Mouse (Mus musculus) embryonic facial prominence, embryonic 15.5 days (tissue): ENCODE data around the gene Pccb. TPM values are rescaled to one million over a fixed set of nuclear protein-coding genes. Genes with fewer than 3 reads are reported as not detected.

Experiments
- ATAC-seq: fragments of 200-750 bp; cut with Nextera tagmentation; 2 replicates; pipeline ENCODE4 v1.8.0; 2017; ENCODE audit warnings: low read depth, moderate TSS enrichment; ENCODE audit not compliant: insufficient number of reproducible peaks, low FRiP score, low TSS enrichment
- H3K27ac ChIP-seq: fragments of 300-500 bp; sonication (generic); replicated peaks from 2 replicates; pipeline ENCODE4 v1.5.1; 2015; ENCODE audit warnings: mild to moderate bottlenecking, inconsistent platforms
- H3K27me3 ChIP-seq: fragments of 300-500 bp; sonication (generic); 2 replicates; pipeline ENCODE4 v1.6.1; 2015; ENCODE audit warnings: inconsistent platforms
- H3K36me3 ChIP-seq: fragments of 300-500 bp; sonication (generic); 2 replicates; pipeline ENCODE4 v1.6.1; 2015; ENCODE audit warnings: mild to moderate bottlenecking, inconsistent platforms
- H3K4me1 ChIP-seq: fragments of 300-500 bp; sonication (generic); 2 replicates; pipeline ENCODE4 v1.6.1; 2015; ENCODE audit warnings: inconsistent platforms
- H3K4me2 ChIP-seq: fragments of 300-500 bp; sonication (generic); replicated peaks from 2 replicates; pipeline ENCODE4 v1.6.1; 2015; ENCODE audit warnings: mild to moderate bottlenecking, inconsistent platforms
- H3K4me3 ChIP-seq: fragments of 300-500 bp; sonication (generic); replicated peaks from 2 replicates; pipeline ENCODE4 v1.5.1; 2015; ENCODE audit warnings: mild to moderate bottlenecking, inconsistent platforms
- H3K9ac ChIP-seq: fragments of 300-500 bp; sonication (generic); 2 replicates; pipeline ENCODE4 v1.6.1; 2015; ENCODE audit warnings: inconsistent platforms
- H3K9me3 ChIP-seq: fragments of 300-500 bp; sonication (generic); replicated peaks from 2 replicates; pipeline ENCODE4 v1.6.1; 2016; ENCODE audit warnings: inconsistent platforms
- WGBS: fragments of 180-500 bp; shearing (Covaris S2); methylation state at CpG from one replicate; pipeline ENCODE4 v1.1.7; 2015; 5-methylcytosine and 5-hydroxymethylcytosine counted together
- polyA plus RNA-seq: library from polyadenylated mRNA; unstranded; fragments of >200 nt; fragmentation: Nextera tagmentation; extraction: Ambion mirVana; gene quantifications from 2 replicates; pipeline ENCODE4 v1.2.1, GENCODE M21; 2015

Gene Pccb
- polyA plus RNA-seq, result 24.7 and 24.9 TPM in 2 replicates

- WGBS, result under 1% methylated on average over 60 of the region's 61 CpGs
- no peaks in the 10 kb centered on the region for H3K27me3 ChIP-seq
- H3K36me3 ChIP-seq, result peaks cover 7% of the 10 kb centered on the region; the same call in 1 of the 2 replicates
- ATAC-seq, result peak; percentile 99
- peak within 1 kb of the TSS; percentile 64 for H3K4me3 ChIP-seq
- H3K4me2 ChIP-seq, result peak within 1 kb of the TSS; percentile 61
- H3K27ac ChIP-seq, result peak within 1 kb of the TSS; percentile 99
- peak within 1 kb of the TSS; percentile 65 for H3K9ac ChIP-seq
- peaks cover 10% of the 10 kb centered on the region; the same call in 1 of the 2 replicates for H3K4me1 ChIP-seq
- H3K9me3 ChIP-seq, result no peaks in the 10 kb centered on the region
Measured at GRCm38 (mm10) chr9:101034448-101035098, at the start of gene Pccb. Gene Pccb, minus strand, starts transcription at chr9:101034898.

- 93% methylated on average over 3 of the region's 3 CpGs for WGBS
- Histone ChIP-seq H3K9me3 (no peaks in the 10 kb centered on the region), H3K4me3 (no peak overlapping the region), H3K9ac (no peak overlapping the region), H3K4me2 (no peak overlapping the region), H3K27me3 (no peaks in the 10 kb centered on the region), H3K4me1 (peaks cover 16% of the 10 kb centered on the region), H3K27ac (no peak overlapping the region), H3K36me3 (0 out of 2 replicates have a peak, but pooled peaks cover 3% of the 10 kb centered on the region)
- no peak for ATAC-seq
Measured at GRCm38 (mm10) chr9:101083728-101084127, 49.0 kb upstream of the Pccb start.

GRCm38 (mm10) chr9:101080046-101080685, 45.5 kb upstream of the Pccb start:
- WGBS, result 76% methylated on average over 3 of the region's 3 CpGs
- Histone ChIP-seq H3K27me3 (no peaks in the 10 kb centered on the region), H3K9me3 (no peaks in the 10 kb centered on the region), H3K4me1 (peaks cover 26% of the 10 kb centered on the region), H3K4me3 (no peak overlapping the region), H3K9ac (no peak overlapping the region), H3K4me2 (no peak overlapping the region), H3K36me3 (0 out of 2 replicates have a peak, but pooled peaks cover 3% of the 10 kb centered on the region), H3K27ac (no peak overlapping the region)
- ATAC-seq, result no peak

DNA sequence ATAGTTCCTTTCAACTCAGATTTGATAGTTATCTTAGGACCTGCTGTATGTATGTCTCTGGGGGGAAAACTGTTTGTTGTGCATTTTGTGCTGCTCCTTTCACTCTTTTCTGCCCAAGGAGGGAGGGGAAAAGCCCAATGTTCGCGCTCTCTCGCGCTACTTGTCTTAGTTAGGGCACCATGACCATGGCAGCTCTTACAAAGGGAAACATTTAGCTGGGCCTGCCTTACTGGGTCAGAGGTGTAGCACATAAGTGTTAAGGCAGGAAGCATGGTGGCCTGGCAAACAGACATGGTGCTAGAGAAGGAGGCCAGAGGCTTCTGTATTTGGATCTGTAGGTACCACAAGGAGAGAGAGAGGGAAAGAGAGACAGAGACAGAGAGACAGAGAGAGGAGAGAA, 43.9 kb upstream of the Pccb start:
- Histone ChIP-seq H3K4me2 (peak overlapping the region; percentile 38), H3K27ac (no peak overlapping the region), H3K27me3 (no peaks in the 10 kb centered on the region), H3K36me3 (0 out of 2 replicates have a peak, but pooled peaks cover 1% of the 10 kb centered on the region), H3K9ac (no peak overlapping the region), H3K4me1 (peaks cover 26% of the 10 kb centered on the region), H3K9me3 (no peaks in the 10 kb centered on the region), H3K4me3 (peak overlapping the region; percentile 22)
- 75% methylated on average over 4 of the region's 4 CpGs for WGBS
- no peak for ATAC-seq

- H3K27me3 ChIP-seq, result no peaks in the 10 kb centered on the region
- H3K36me3 ChIP-seq, result no peaks in the 10 kb centered on the region
- peaks cover 28% of the 10 kb centered on the region for H3K4me1 ChIP-seq
- H3K4me3 ChIP-seq, result peak overlapping the region; percentile 95
- no peak for ATAC-seq
- peak overlapping the region; percentile 75 for H3K4me2 ChIP-seq
- H3K9ac ChIP-seq, result 0 out of 2 replicates have a peak overlapping the region, but pooled peaks have one; percentile 94
- H3K9me3 ChIP-seq, result no peaks in the 10 kb centered on the region
- no peak overlapping the region for H3K27ac ChIP-seq
Measured at GRCm38 (mm10) chr9:101077486-101077885, 42.8 kb upstream of the Pccb start.

GRCm38 (mm10) chr9:101076095-101076875, 41.6 kb upstream of the Pccb start:
- no peaks in the 10 kb centered on the region for H3K9me3 ChIP-seq
- 0 out of 2 replicates have a peak overlapping the region, but pooled peaks have one; percentile 17 for H3K27ac ChIP-seq
- H3K4me1 ChIP-seq, result peaks cover 29% of the 10 kb centered on the region
- under 1% methylated on average over 18 of the region's 18 CpGs for WGBS
- peak overlapping the region; percentile 75 for H3K4me2 ChIP-seq
- peak overlapping the region; percentile 95 for H3K4me3 ChIP-seq
- peak overlapping the region; percentile 94 for H3K9ac ChIP-seq
- no peak for ATAC-seq
- H3K27me3 ChIP-seq, result no peaks in the 10 kb centered on the region
- no peaks in the 10 kb centered on the region for H3K36me3 ChIP-seq

- no peaks in the 10 kb centered on the region for H3K27me3 ChIP-seq
- H3K9ac ChIP-seq, result peak overlapping the region; percentile 94
- no peak for ATAC-seq
- no peaks in the 10 kb centered on the region for H3K9me3 ChIP-seq
- peak overlapping the region; percentile 95 for H3K4me3 ChIP-seq
- H3K36me3 ChIP-seq, result no peaks in the 10 kb centered on the region
- no peak overlapping the region for H3K27ac ChIP-seq
- WGBS, result under 1% methylated on average over 8 of the region's 8 CpGs
- peaks cover 29% of the 10 kb centered on the region for H3K4me1 ChIP-seq
- peak overlapping the region; percentile 75 for H3K4me2 ChIP-seq
Measured at GRCm38 (mm10) chr9:101075694-101076093, 41.0 kb upstream of the Pccb start.

DNA sequence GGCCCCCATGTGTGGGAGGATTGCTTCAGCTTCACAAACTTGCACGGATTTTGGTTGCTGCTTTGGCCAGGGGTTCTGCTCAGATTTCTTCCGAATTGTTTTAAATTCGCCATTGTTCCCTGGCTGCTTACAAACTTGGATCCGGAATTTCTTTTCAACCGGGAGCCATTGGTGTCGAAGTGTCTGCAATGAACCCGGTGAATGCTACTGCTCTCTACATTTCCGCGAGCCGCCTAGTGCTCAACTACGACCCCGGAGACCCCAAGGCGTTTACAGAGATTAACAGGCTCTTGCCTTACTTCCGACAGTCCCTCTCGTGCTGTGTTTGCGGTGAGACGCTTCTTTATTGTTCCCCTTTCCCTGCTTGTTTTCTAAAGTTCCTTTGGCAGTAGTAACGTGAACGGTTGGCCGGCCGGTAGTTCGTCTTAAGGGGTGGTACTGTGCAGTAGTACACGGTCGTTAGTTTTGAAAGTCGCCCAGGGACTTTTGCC, 40.4 kb upstream of the Pccb start:
- Histone ChIP-seq H3K9ac (peak overlapping the region; percentile 94), H3K27me3 (no peaks in the 10 kb centered on the region), H3K4me3 (peak overlapping the region; percentile 95), H3K4me2 (peak overlapping the region; percentile 75), H3K9me3 (no peaks in the 10 kb centered on the region), H3K27ac (peak overlapping the region; percentile 98), H3K36me3 (no peaks in the 10 kb centered on the region), H3K4me1 (peaks cover 27% of the 10 kb centered on the region)
- WGBS, result under 1% methylated on average over 25 of the region's 25 CpGs
- ATAC-seq, result no peak

DNA sequence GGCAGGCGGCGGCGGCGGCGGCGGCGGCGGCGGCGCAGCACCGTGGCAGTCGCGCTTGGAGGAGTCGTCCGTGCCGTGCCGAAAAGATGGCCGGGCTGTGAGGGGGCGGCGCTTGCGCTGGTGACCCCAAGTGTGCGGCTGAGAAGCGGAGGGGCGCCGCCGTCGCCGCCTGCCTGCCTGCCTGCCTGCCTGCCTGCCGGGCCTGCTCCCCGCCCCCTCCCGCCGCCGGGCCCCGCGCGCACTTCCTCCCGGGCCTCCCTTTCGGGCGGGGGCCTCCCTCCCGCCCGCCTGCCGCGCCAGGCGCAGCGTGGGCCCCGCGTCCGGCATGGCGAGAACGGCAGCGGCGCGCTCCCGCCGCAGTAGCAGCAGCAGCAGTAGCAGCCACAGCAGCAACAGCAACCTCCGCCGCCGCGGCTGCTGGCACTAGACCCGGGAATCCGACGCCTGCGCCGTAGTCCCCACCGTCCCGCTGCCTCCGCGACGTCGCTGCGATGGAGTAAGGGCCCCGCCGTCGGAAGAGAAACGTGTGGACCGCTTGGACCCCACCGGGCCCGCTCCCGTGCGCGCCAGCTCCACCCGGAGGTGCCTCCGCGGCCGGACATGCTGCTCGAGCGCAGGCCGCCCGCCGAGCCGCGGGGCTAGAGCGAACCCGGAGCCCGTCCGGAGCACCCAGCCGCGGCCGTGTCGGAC, 39.8 kb upstream of the Pccb start:
- peaks cover 20% of the 10 kb centered on the region for H3K4me1 ChIP-seq
- ATAC-seq, result peak; percentile 81
- no peaks in the 10 kb centered on the region for H3K27me3 ChIP-seq
- peak overlapping the region; percentile 95 for H3K4me3 ChIP-seq
- peak overlapping the region; percentile 98 for H3K27ac ChIP-seq
- peak overlapping the region; percentile 94 for H3K9ac ChIP-seq
- under 1% methylated on average over 84 of the region's 100 CpGs for WGBS
- peak overlapping the region; percentile 75 for H3K4me2 ChIP-seq
- H3K9me3 ChIP-seq, result no peaks in the 10 kb centered on the region
- H3K36me3 ChIP-seq, result no peaks in the 10 kb centered on the region

DNA sequence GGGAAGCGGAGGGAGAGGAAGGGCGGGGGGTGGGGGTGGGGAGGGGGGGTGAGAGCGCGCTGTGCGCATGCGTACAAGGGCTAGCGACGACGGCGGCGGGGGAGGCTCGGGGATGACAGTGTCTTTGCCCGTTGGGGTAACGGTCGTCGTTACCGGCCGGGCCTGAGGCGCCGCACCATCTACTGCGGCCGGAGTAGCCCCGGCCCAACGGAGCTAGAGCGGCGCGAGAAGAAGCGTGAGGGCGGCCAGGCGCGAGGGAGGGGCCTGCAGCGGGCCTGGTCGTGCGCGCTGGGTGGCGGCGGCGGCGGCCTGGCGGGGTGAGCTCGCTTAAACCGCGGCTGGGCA, 39.3 kb upstream of the Pccb start, which contains the start of gene Msl2:
Gene Msl2, plus strand, starts transcription at position 115 of the 345 bp plus-strand sequence.
- Histone ChIP-seq H3K36me3 (no peaks in the 10 kb centered on the region), H3K9me3 (no peaks in the 10 kb centered on the region), H3K4me3 (peak within 1 kb of the TSS; percentile 95), H3K27ac (peak within 1 kb of the TSS; percentile 98), H3K4me2 (peak within 1 kb of the TSS; percentile 75), H3K4me1 (peaks cover 15% of the 10 kb centered on the region), H3K27me3 (no peaks in the 10 kb centered on the region), H3K9ac (peak within 1 kb of the TSS; percentile 96)
- WGBS, result 0% methylated on average over 17 of the region's 43 CpGs
- ATAC-seq, result no peak
